Mouse (Mus musculus) neural tube, embryonic 12.5 days (tissue): ENCODE results near the gene Cdr2l. TPM values are rescaled to one million over a fixed set of nuclear protein-coding genes. Genes with fewer than 3 reads are reported as not detected.
"Not testable (repeated sequence)": the region's sequence is repeated elsewhere in the genome, so short reads cannot be mapped to it uniquely, and the experiment has no call there.

Experiments
- ATAC-seq: fragments of 200-750 bp; cut with Nextera tagmentation; 2 replicates; pipeline ENCODE4 v1.8.0; 2017; ENCODE audit warnings: low read depth, mild to moderate bottlenecking, moderate TSS enrichment, moderate library complexity; ENCODE audit not compliant: low FRiP score
- H3K27ac ChIP-seq: fragments of 300-500 bp; sonication (generic); 2 replicates; pipeline ENCODE4 v1.5.1; 2016
- H3K27me3 ChIP-seq: fragments of 300-500 bp; sonication (generic); replicated peaks from 2 replicates; pipeline ENCODE4 v1.6.1; 2016; ENCODE audit warnings: mild to moderate bottlenecking
- H3K36me3 ChIP-seq: fragments of 300-500 bp; sonication (generic); 2 replicates; pipeline ENCODE4 v1.6.1; 2016; ENCODE audit warnings: mild to moderate bottlenecking
- H3K4me1 ChIP-seq: fragments of 300-500 bp; sonication (generic); 2 replicates; pipeline ENCODE4 v1.6.1; 2016
- H3K4me2 ChIP-seq: fragments of 300-500 bp; sonication (generic); replicated peaks from 2 replicates; pipeline ENCODE4 v1.6.1; 2016; ENCODE audit warnings: mild to moderate bottlenecking
- H3K4me3 ChIP-seq: fragments of 300-500 bp; sonication (generic); 2 replicates; pipeline ENCODE4 v1.5.1; 2016
- H3K9ac ChIP-seq: fragments of 300-500 bp; sonication (generic); 2 replicates; pipeline ENCODE4 v1.6.1; 2016; ENCODE audit warnings: mild to moderate bottlenecking
- H3K9me3 ChIP-seq: fragments of 300-500 bp; sonication (generic); 2 replicates; pipeline ENCODE4 v1.6.1; 2016; ENCODE audit warnings: mild to moderate bottlenecking
- WGBS: fragments of 180-500 bp; shearing (Covaris S2); methylation state at CpG from one replicate; pipeline ENCODE4 v1.1.7; 2016; 5-methylcytosine and 5-hydroxymethylcytosine counted together
- polyA plus RNA-seq: library from polyadenylated mRNA; unstranded; fragments of >200 nt; fragmentation: Nextera tagmentation; extraction: Ambion mirVana; gene quantifications from 2 replicates; pipeline ENCODE4 v1.2.1, GENCODE M21; 2016

Cdr2l gene
- polyA plus RNA-seq, 1 experiment from 2014 or later = 30.1 TPM

DNA sequence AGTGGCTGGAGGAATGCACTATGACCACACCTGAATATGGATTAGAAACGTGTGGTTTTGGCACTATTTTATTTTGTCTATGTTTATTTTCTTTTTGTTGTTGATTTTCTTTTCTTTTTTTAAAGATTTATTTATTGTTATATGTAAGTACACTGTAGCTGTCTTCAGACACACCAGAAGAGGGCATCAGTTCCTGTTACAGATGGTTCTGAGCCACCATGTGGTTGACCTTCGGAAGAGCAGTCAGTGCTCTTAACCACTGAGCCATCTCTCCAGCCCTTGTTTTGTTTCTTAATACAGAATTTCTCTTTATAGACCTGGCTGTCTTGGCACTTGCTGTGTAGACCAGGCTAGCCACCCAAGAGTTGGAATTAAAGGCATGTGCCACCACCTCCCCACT is 9.0 kb upstream of the Cdr2l start:
- no peak overlapping the region for H3K27ac ChIP-seq
- peaks cover 30% of the 10 kb centered on the region for H3K27me3 ChIP-seq
- WGBS = 43% methylated on average over 2 of the region's 2 CpGs
- peaks cover 8% of the 10 kb centered on the region for H3K4me1 ChIP-seq
- H3K9me3 ChIP-seq = no peaks in the 10 kb centered on the region
- H3K4me3 ChIP-seq = no peak overlapping the region
- H3K4me2 ChIP-seq = no peak overlapping the region
- no peak overlapping the region for H3K9ac ChIP-seq
- ATAC-seq = no peak
- no peaks in the 10 kb centered on the region for H3K36me3 ChIP-seq

DNA sequence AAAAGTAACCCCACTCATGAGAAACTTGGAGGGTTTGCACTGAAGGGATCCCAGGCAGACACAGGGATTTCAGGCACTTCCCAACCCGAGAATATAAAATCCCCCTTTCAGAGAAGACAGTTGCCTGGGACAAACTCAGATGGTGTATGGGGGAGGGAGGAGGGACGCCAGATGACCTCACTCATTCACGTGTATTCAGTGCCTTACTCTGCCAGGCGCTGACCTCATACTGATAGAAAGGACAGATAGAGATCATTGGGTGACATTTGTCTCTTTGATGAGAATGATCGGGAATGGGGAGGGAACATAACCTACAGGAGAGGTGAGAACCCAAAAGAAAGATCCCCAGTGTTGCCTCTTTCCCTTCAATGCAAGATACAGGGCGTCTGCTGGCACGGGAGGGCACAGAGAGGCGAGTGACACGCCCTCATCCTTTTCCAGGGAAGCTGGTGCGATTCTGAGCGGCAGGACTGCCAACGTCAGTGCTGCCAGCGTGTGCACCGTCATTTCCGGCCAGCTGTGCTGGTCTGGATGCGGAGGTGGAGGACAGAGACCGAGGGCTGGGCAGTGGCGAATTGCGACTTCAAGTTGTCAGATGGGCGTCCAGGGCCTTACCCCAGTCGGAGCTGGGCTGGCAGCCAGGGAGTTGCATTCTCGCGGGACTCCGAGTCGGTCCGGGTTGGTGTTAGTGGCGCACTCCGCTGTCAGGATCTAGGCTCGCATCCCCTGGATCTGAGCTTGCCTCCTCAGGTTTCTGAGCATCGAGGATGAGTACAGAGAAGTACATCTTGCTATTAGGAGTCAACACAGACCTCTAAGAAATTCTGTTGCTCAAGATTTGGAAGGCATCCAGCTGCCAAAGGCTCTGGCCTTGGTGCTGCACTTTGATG is 7.7 kb upstream of the Cdr2l start:
- no peaks in the 10 kb centered on the region for H3K9me3 ChIP-seq
- H3K4me1 ChIP-seq = peaks cover 8% of the 10 kb centered on the region; the same call in 1 of the 2 replicates
- WGBS = 2% methylated on average over 30 of the region's 30 CpGs
- peak overlapping the region; percentile 40 for H3K4me3 ChIP-seq
- H3K9ac ChIP-seq = peak overlapping the region; percentile 61
- ATAC-seq = no peak
- peaks cover 23% of the 10 kb centered on the region for H3K27me3 ChIP-seq
- H3K4me2 ChIP-seq = peak overlapping the region; percentile 80
- H3K36me3 ChIP-seq = no peaks in the 10 kb centered on the region
- H3K27ac ChIP-seq = 0 out of 2 replicates have a peak overlapping the region, but pooled peaks have one; percentile 7

DNA sequence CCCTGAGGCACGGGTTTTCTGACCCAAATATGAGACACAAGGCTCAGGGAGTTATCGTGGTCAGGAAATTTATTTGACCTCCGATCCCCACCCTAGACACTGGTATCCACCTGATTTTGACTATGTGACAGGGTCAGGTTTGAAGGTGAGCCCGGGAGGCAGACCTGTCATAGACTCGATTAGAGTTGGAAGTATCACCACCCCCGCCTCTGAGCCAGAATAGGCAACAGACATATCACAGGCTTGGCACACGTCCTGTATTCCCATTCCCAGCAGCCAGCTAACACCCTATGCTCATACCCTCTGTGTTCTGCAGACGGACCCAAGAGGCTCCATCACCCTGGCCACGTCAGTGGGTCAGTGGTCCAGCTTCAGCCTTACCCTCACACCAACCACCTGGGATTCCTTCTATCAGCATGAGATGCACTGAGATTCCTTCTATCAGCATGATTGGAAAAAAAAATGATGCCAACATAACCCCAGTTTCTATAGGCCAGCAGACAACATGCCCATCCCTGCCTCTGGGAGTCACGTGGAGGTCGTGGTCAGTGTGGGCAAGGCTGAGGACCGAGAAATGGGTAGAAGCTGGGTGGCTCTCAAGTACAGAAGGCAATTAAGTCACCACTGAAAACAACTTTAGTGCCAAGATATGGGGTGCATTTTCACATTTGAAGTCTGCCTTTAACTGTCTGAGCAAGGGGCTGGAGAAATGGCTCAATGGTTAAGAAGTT is 6.9 kb upstream of the Cdr2l start:
- H3K36me3 ChIP-seq = no peaks in the 10 kb centered on the region
- H3K27me3 ChIP-seq = peaks cover 23% of the 10 kb centered on the region
- no peak for ATAC-seq
- peaks cover 8% of the 10 kb centered on the region; the same call in 1 of the 2 replicates for H3K4me1 ChIP-seq
- 0 out of 2 replicates have a peak overlapping the region, but pooled peaks have one; percentile 40 for H3K4me3 ChIP-seq
- no peak overlapping the region for H3K27ac ChIP-seq
- H3K9ac ChIP-seq = peak overlapping the region; percentile 61
- no peaks in the 10 kb centered on the region for H3K9me3 ChIP-seq
- WGBS = 65% methylated on average over 12 of the region's 12 CpGs
- peak overlapping the region; percentile 80 for H3K4me2 ChIP-seq

DNA sequence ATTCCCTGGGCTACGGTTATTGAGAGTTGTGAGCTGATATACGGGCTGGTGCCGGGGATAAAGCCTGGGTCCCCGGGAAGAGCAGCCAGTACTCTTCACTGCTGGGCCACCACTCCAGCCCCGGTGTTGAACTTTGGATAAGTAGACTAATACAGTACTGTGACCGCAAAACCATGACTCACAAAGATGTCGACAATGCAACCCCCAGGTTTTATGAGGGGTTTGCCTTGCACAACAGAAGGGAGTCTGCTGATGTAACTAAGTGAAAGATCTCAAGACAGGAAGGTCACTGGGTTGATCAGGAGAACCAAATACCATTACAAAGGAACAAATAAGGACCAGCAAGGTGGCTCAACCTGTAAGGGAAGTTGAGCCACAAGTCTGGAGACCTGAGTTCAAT is 5.0 kb upstream of the Cdr2l start:
- 67% methylated on average over 7 of the region's 7 CpGs for WGBS
- no peak for ATAC-seq
- H3K27me3 ChIP-seq = peaks cover 23% of the 10 kb centered on the region

DNA sequence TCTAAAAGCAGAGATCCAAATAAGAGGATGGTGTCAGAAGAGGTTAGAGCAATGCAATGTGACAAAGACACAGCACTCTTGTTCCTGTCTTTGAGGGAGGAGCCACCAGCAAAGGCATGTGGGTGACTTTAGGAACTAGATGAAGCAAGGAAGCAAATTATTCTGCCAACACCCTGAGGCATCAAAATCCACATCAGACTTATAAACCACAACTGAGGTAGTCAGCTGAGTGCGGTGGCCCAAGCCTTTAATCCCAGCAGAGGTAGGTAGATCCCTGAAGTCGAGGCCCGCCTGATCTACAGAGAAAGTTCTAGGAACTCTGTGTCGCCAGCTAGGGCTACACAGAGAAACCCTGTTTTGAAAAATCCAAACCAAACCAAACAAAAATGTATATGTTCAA is 4.5 kb upstream of the Cdr2l start:
- no peak overlapping the region for H3K27ac ChIP-seq
- H3K9me3 ChIP-seq = no peaks in the 10 kb centered on the region
- peaks cover 13% of the 10 kb centered on the region for H3K4me1 ChIP-seq
- ATAC-seq = no peak
- 89% methylated on average over 4 of the region's 4 CpGs for WGBS
- H3K9ac ChIP-seq = no peak overlapping the region
- H3K4me3 ChIP-seq = no peak overlapping the region
- no peaks in the 10 kb centered on the region for H3K36me3 ChIP-seq
- H3K27me3 ChIP-seq = peaks cover 23% of the 10 kb centered on the region
- H3K4me2 ChIP-seq = no peak overlapping the region

More for the DNA sequence above, 5.0 kb upstream of the Cdr2l start:
- H3K36me3 ChIP-seq = no peaks in the 10 kb centered on the region
- H3K27ac ChIP-seq = no peak overlapping the region
- H3K4me1 ChIP-seq = peaks cover 13% of the 10 kb centered on the region
- H3K4me2 ChIP-seq = no peak overlapping the region
- H3K9me3 ChIP-seq = no peaks in the 10 kb centered on the region
- H3K9ac ChIP-seq = no peak overlapping the region
- no peak overlapping the region for H3K4me3 ChIP-seq

DNA sequence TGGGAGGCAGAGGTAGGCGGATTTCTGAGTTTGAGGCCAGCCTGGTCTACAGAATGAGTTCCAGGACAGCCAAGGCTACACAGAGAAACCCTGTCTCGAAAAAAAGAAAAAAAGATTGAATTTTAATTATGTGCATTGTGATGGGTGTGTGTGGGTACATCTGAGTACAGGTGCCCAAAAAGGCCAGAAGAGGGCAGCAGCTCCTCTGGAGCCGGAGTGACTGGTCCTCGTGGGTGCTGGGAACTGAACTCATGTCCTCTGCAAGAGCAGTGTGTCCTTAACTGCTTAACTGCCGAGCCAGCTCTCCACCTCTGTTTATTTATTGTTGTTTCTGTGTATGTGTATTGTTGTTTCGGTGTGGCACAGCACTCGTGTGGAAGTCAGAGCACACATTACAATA is 3.9 kb upstream of the Cdr2l start:
- Histone ChIP-seq H3K27ac (no peak overlapping the region), H3K4me1 (peaks cover 18% of the 10 kb centered on the region), H3K9ac (no peak overlapping the region), H3K36me3 (no peaks in the 10 kb centered on the region), H3K27me3 (peaks cover 23% of the 10 kb centered on the region), H3K9me3 (no peaks in the 10 kb centered on the region), H3K4me3 (no peak overlapping the region), H3K4me2 (no peak overlapping the region)
- no peak for ATAC-seq
- 87% methylated on average over 7 of the region's 7 CpGs for WGBS

DNA sequence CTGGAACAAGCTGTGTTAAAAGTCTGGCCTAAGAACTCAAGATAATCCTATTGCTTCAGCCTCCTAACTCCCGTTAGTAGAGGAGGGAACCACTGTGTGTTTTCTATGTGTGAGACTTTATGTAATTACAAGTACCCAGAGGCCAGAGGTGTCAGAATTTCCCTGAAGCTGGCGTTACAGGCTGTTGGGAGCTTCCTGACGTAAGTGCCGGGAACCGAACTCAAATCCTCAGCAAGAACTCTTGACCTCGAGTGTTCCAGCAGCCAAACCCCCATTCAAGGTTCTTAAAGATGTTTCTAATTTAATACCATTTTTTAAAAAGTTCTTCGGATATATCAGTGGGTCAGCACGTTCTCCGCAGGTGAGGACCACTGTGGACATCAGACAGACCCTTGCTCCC is 440 bp upstream of the Cdr2l start:
- Histone ChIP-seq H3K27ac (0 out of 2 replicates have a peak overlapping the region, but pooled peaks have one; percentile 11), H3K4me3 (0 out of 2 replicates have a peak overlapping the region, but pooled peaks have one; percentile 80)
- 16% methylated on average over 9 of the region's 9 CpGs for WGBS

DNA sequence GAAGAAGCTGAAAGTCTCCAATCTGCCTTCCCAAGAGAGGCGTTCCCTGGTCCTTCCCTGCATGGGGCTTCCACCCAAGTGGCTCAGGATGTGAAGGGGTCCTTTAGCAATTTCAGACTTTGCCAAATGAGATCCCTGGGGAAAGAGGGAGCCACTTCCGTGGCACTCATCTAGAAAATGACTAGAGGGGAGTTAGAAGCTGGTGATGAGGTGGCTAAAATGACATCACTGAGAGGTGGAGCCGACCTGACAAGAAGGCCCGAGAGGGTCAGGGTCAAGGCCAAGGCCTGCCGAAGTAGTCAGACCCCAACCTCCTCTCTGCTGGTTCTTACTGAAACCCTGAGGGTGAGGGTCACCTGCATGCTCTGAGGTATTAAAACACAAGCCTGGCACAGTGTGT is 1.2 kb downstream of the Cdr2l start:
- Histone ChIP-seq H3K9ac (peak overlapping the region; percentile 93), H3K36me3 (no peaks in the 10 kb centered on the region), H3K27ac (no peak overlapping the region), H3K4me2 (peak overlapping the region; percentile 84), H3K4me1 (peaks cover 42% of the 10 kb centered on the region), H3K27me3 (no peaks in the 10 kb centered on the region), H3K9me3 (no peaks in the 10 kb centered on the region), H3K4me3 (peak overlapping the region; percentile 80)
- WGBS = 20% methylated on average over 5 of the region's 5 CpGs
- ATAC-seq = no peak

More for the DNA sequence above, 440 bp upstream of the Cdr2l start:
- no peaks in the 10 kb centered on the region for H3K36me3 ChIP-seq
- peaks cover 42% of the 10 kb centered on the region for H3K4me1 ChIP-seq
- no peak for ATAC-seq
- no peaks in the 10 kb centered on the region for H3K27me3 ChIP-seq
- H3K4me2 ChIP-seq = peak overlapping the region; percentile 84
- 0 out of 2 replicates have a peak overlapping the region, but pooled peaks have one; percentile 93 for H3K9ac ChIP-seq
- no peaks in the 10 kb centered on the region for H3K9me3 ChIP-seq

DNA sequence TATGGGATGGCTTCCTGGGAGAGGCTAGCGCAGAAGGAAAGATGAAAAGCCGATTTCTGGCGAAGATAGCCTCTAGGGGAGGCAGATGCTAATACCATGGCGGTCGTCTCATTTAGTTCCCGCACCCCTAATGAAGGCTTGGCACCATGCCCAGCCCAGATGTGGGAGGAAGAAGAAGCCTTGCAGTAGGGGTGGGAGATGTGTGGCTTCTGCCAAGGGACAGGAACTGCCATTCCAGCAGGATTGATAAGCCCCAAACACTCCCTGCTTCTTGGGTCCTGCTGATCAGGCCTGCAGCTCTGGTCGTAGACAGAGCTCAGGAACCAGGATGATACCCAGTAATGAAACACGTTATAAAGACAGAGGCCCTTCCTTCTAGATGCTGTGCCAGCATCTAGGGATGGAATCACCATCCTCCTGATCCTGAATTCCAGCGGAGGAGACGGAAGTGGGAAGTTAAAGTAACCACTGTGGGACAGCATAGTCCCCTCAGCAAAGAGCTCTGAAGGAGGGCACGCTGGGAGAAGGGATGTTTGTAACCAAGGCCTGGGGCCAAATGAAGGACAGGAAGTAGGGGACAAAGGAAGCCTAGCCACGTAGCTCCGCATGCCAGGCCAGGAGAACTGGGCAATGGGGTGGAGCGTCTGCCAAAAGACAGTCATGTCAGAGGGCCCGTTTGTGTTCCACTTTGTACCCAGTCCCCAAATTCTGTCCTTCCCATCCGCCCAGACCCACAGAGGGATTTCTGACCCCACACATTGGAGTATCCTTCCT is 2.2 kb downstream of the Cdr2l start:
- Histone ChIP-seq H3K9me3 (no peaks in the 10 kb centered on the region), H3K4me3 (peak overlapping the region; percentile 80), H3K4me2 (peak overlapping the region; percentile 84), H3K27ac (no peak overlapping the region), H3K27me3 (no peaks in the 10 kb centered on the region), H3K9ac (peak overlapping the region; percentile 93), H3K36me3 (no peaks in the 10 kb centered on the region), H3K4me1 (peaks cover 42% of the 10 kb centered on the region)
- WGBS = 50% methylated on average over 16 of the region's 16 CpGs
- ATAC-seq = no peak

DNA sequence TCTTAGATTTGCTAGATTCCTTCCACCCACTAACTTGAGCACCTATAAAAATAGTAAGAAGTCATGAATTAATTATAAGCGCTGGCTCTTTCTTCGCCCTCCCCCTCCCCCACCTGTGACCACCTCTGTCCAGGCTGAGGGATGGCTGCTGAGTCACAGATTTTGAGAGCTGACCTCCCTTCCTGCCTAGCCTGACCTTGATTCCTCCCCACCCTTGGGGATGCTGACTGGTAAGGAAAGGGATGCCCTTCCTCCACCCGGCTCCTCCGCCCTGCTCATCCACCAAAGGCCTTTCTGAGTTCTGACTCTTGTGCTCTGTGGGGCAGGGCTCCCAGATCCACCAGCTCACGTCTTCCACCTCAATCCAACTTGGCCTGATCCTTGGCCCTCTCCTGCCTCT is 2.9 kb downstream of the Cdr2l start:
- 77% methylated on average over 5 of the region's 5 CpGs for WGBS
- Histone ChIP-seq H3K4me2 (peak overlapping the region; percentile 84), H3K9ac (0 out of 2 replicates have a peak overlapping the region, but pooled peaks have one; percentile 93), H3K4me3 (no peak overlapping the region), H3K36me3 (peaks cover under 1% of the 10 kb centered on the region; the same call in 1 of the 2 replicates), H3K27ac (no peak overlapping the region), H3K4me1 (peaks cover 42% of the 10 kb centered on the region), H3K9me3 (no peaks in the 10 kb centered on the region), H3K27me3 (no peaks in the 10 kb centered on the region)
- ATAC-seq = no peak

DNA sequence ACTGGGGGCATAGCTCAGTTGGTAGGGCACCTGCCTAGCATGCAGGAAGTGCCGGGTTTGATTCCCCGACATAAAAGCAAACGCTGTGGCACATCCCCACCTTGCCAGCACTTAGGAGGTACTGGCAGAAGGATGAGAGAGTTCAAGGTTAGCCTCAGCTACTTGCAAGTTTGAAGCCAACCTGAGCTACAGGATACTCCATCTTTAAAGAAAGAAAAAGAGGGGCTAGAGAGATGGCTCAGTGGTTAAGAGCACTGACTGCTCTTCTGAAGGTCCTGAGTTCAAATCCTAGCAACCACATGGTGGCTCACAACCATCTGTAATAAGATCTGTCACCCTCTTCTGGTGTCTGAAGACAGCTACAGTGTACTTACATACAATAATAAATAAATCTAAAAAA is 5.1 kb downstream of the Cdr2l start:
- 0 out of 2 replicates have a peak overlapping the region, but pooled peaks have one; percentile 43 for H3K27ac ChIP-seq
- not testable (repeated sequence) for H3K4me2 ChIP-seq, H3K4me3 ChIP-seq, H3K27me3 ChIP-seq, ATAC-seq, H3K9ac ChIP-seq, H3K9me3 ChIP-seq
- WGBS = 90% methylated on average over 3 of the region's 3 CpGs
- peaks cover 21% of the 10 kb centered on the region for H3K36me3 ChIP-seq
- H3K4me1 ChIP-seq = peaks cover 37% of the 10 kb centered on the region
